Mouse (Mus musculus): Measurements from ENCODE around the gene Hydin.
"Not testable (repeated sequence)": the region's sequence is repeated elsewhere in the genome, so short reads cannot be mapped to it uniquely, and the experiment has no call there.

Gene Hydin

DNA sequence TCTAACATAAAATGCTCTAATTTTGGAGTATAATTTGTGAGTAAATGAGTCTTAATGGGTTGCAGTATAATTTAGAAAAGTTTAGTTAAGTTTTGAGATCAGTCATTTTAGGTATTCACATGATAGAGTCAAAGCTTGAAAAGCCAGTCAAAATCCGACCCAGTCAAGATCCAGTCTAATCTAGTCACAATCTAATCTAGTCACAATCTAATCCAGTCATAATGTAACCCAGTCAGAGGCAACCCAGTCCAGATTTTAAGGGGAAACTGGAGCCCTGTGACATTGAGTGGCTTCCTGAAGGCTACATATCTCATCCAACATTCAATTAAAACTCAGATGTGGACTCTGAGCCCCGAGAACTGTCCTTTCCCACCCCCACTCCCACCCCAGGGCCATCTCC is 72.7 kb downstream of the Hydin start:
- DNase-seq = no peak

DNA sequence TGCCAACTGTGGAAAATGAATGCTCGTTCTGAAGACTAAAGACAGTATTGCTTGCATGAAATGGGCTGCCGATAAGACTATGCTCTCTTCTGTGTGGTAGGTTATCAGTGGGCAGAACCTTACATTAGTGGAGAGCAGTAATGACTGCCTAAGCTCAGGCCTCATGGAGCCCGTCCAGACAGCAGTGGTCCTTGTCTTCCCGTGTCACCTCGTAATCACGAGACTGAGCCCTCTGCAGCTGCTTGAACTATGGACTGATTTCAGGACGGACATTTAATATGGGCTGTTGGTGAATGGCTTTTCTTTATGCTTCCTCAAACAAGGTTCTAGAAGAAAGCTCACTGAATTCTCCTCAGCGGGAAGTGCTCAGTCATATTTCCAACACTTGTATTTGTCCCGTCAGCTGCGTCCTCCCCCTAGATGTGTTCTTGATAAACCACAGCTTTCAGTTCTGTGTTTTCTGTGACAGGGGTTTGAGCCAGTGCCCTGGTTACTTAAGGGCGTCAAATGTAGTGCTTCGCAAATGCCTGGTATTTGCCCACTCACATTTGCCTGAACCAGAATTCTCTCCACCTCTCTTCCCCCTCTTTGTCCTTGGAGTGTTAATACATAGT is 73.4 kb downstream of the Hydin start:
- DNase-seq = no peak

DNA sequence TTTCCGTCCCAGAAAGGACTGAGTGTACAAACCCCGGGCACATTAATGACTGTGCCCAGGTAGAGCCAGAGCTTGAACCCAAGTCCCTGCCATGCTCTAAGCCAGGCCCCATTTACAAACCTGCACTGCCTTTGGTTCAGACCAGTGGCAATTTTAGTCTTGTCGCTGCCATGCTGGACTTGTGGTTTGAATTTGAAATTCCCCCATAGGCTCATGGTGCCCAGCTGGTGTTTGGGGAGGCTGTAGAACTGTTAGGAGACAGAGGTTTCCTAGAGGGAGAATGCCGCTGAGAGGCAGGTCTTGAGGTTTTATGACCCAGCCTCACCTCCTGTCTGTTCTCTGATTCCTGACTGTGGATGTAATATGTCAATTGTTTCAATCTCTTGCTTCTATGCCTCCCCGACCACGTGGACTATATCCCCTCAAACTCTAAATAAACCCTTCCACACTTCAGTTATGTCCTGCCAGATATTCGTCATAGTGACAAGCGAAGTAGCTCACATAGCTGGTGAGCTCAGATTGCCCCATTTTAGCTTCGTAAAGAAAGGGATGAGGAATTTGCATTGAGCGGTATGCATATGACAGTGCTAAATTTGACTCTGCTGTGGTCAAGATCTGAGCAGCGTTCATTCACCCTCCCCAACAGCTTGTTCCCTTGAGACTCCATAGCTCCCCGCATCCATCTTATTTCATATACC is 79.1 kb downstream of the Hydin start:
- no peak for DNase-seq

- DNase-seq = no peak
These were observed 80.1 kb downstream of the Hydin start for GRCm38 (mm10) chr8:110346915-110347314.

DNA sequence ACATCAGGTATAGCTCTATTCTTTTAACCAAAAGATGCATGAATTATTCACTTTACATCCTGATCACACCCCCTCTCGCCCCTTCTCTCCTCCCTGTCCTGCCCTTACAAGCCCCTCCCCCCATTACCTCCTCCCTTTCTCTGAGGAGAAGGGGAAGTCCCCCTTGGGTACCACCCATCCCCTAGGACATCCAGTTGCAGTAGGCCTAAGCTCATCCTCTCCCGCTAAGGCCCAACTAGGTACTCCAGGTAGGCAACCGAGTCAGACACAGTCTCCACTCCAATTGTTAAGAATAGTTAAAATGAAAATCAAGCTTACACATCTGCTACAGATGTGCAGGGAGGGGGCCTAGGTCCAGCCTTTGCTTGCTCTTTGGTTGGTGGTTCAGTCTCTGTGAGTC is 83.9 kb downstream of the Hydin start:
- no peak for DNase-seq

GRCm38 (mm10) chr8:110351909-110352308 is 85.1 kb downstream of the Hydin start:
- DNase-seq = no peak

DNA sequence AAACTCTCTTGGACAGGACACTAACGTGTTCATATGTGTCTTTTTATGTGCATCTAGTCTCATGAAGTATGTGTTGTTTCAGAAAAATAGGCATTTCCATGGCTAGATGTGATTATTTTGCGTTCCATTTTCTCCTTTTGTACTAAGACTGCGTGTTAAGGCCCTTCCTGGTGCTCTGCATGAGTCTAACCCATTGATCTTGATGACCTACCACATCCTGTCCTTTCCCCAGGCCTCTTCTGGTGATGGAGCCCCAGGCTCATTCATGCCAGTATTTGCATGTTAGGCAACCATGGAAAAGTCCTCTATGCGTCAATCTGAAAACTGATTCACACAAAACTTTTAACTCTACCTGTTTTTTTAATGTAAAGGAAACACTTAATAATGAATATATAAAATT is 96.2 kb downstream of the Hydin start:
- DNase-seq = no peak

DNA sequence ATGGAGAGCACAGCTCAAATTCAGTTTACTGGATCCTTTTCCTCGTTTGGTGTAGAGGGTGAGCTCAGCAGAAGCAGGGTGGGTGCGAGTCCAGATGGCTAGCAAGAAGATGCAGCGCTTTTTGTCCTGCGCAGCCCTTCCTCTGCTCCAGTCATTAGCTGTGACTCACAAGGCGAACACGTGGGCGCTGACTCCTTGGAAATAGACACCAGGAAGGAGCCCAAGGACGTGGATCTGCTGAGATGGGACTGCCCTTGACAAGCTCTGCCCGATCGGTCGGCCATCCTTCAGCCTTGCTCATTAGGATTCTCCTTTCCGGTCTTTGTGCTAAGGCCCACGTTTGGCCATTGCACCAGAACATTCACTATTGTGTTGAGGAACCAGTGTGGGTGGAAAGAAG is 106.1 kb downstream of the Hydin start:
- DNase-seq = no peak

DNA sequence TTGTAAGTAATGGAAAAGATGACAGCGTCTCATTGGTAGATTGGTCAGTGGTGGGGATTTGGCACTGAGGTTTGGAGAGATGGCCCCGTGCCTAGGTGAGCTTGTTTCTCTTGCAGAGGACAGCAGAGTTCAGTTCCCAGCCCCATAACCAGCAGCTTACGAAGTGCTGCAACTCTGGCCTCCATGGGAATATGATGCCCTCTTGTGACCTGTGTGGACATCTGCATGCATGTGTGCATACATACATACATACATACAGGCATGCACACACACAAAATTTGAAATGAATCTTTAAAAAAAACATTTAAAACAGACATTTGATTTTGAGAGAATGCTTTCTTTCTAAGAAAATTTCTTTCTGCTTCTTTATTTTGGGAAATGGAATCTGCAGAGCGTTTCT is 106.9 kb downstream of the Hydin start:
- no peak for DNase-seq

GRCm38 (mm10) chr8:110382751-110383150 is 116.0 kb downstream of the Hydin start:
- no peak for DNase-seq

DNA sequence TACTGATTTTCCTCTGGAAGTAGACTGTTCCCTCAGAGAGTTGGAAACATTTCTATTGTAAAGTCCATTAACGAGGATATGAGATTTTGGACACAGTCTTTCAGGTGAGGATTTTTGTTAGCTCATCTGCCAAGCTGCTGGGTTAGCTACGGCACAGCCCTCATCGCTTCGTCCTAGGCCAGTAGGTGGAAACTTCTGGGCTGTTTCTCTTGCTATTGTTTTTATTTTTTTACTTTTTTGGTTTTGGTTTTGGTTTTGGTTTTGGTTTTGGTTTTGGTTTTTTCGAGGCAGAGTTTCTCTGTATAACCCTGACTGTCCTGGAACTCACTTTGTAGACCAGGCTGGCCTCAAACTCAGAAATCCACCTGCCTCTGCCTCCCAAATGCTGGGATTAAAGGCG is 117.9 kb downstream of the Hydin start:
- DNase-seq = not testable (repeated sequence)

GRCm38 (mm10) chr8:110395656-110396055 is 128.9 kb downstream of the Hydin start:
- DNase-seq = no peak

- DNase-seq = no peak
These were observed 133.8 kb downstream of the Hydin start for GRCm38 (mm10) chr8:110400536-110400935.

- no peak for DNase-seq
These were observed 135.5 kb downstream of the Hydin start for GRCm38 (mm10) chr8:110402311-110402710.

DNA sequence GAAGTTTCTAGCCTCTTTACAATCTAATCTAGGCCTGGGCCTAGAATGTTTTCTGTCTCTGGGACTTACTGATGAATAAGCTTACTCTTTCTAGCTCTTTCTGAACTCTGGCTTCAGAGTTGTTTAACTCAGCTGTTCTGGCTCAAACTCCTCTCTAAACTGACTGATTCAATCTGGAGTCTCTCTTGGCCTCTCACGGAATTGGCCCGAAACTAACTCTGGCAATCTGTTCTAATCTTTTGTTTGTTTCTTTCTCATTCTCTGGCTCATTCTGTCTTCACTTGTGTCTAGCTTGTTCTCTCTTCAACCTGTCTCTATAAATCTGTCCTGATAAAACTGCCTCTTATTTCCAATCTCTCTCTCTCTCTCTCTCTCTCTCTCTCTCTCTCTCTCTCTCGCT is 137.7 kb downstream of the Hydin start:
- DNase-seq = no peak

GRCm38 (mm10) chr8:110415121-110415520 is 148.3 kb downstream of the Hydin start:
- no peak for DNase-seq

- DNase-seq = no peak
These were observed 150.2 kb downstream of the Hydin start for GRCm38 (mm10) chr8:110416931-110417330.

DNA sequence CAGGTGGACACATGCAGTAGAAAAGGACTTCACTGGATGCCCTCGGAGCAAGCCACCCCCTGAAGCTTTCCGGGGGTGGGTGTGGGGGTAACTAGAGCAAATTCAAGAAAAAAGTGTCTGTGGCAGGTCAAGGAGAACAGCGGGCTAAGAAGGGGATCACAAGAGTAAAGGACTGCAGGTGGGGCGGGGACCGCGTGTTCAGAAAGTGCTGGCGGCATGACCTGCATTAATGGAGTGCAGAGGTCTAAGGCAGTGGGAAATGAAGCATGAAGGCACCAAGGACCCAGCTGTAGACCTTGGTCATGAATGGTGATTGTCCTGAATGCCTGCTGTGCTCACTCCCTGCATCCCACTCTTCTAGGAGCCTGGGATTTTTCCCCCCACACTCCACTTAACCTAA is 151.0 kb downstream of the Hydin start:
- DNase-seq = peak; percentile 50 to 82

DNA sequence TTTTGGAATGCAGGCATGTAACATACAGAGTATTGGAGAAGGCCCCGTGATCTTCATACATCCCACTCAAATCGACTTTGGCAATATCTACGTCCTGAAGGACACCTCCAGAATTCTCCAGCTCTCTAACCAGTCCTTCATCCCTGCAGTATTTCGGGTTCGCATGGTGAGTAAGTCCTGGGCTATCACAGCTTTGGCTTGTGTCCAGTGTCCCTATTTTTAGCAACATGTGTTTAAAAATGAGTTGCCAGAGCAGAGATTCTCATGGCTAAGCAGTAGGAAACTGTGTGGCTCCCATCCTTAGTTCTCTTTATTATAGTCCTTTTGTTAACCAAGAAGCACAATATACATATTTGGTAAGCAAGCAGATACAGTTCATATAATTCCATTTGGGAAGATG is 152.9 kb downstream of the Hydin start:
- peak in 1 of 2 experiments; percentile 8 for DNase-seq

GRCm38 (mm10) chr8:110420221-110420620 is 153.4 kb downstream of the Hydin start:
- DNase-seq = no peak

DNA sequence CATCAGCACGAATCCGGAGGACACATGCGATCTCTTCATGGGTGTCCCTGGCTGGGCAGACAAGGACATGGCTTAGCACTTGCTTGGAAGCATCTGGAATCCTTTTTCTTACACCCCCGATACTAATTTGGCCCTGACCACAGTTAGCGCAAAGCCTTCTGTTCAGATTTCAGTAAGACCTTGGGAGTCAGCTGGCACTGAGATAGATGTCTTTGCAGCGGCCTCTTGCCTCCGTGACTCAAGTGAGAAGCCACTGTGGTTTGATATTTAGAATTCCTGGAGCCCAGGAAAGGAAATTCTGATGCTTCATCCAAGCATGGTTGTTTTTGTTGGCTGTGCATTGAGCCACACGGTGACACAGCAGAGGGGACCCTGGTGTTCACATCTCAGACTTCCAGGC is 157.4 kb downstream of the Hydin start:
- no peak for DNase-seq

- no peak for DNase-seq
These were observed 164.6 kb downstream of the Hydin start for GRCm38 (mm10) chr8:110431340-110431739.

GRCm38 (mm10) chr8:110440528-110440927 is 173.8 kb downstream of the Hydin start:
- no peak for DNase-seq

DNA sequence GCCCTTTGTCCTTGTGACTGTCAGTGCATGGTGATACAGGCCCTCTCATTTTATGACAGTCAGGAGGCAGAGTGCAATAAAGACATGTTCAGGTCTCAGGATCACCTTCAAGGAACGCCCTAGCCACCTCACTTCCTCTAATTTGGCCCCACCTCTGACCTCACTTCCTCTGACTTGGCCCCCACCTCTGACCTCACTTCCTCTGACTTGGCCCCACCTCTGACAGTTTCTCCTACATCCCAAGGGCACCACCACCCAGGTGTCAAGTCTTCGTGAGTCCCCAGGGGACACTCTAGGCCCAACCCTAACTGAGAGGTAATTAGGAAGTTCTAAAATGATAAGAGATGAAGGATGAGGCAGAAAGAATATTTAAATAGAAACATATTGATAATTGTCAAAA is 177.5 kb downstream of the Hydin start:
- no peak for DNase-seq

- no peak for DNase-seq
These were observed 183.7 kb downstream of the Hydin start for GRCm38 (mm10) chr8:110450463-110450862.
